Mouse (Mus musculus) thymus, adult 2 months (tissue): Measurements from ENCODE around the gene Scamp4. TPM values are rescaled to one million over a fixed set of nuclear protein-coding genes. Genes with fewer than 3 reads are reported as not detected.
A peak's percentile ranks its signal among the peaks of the same experiment; 100 is the strongest.

Experiments
- DNase-seq: peaks from one replicate; pipeline ENCODE4 v3.0.0; 2021
- H3K27ac ChIP-seq: fragments of 200-500 bp; 2 replicates; pipeline ENCODE4 v1.5.1; 2012; ENCODE audit warnings: low read length, control low read depth; ENCODE audit not compliant: control insufficient read depth, insufficient read depth
- H3K27me3 ChIP-seq: fragments of 200-500 bp; 2 replicates; pipeline ENCODE4 v1.6.1; 2012; ENCODE audit warnings: mild to moderate bottlenecking, low read length, moderate library complexity, mixed read lengths; ENCODE audit not compliant: control insufficient read depth, insufficient read depth
- H3K36me3 ChIP-seq: fragments of 200-500 bp; 2 replicates; pipeline ENCODE4 v1.6.1; 2012; ENCODE audit warnings: mild to moderate bottlenecking, low read length, moderate library complexity; ENCODE audit not compliant: control insufficient read depth, insufficient read depth
- H3K4me1 ChIP-seq: fragments of 200-500 bp; replicated peaks from 2 replicates; pipeline ENCODE4 v1.6.1; 2012; ENCODE audit warnings: low read length; ENCODE audit not compliant: control insufficient read depth, insufficient read depth
- H3K4me3 ChIP-seq: fragments of 200-500 bp; 2 replicates; pipeline ENCODE4 v1.5.1; 2012; ENCODE audit warnings: mild to moderate bottlenecking, low read length, control low read depth, moderate library complexity; ENCODE audit not compliant: control insufficient read depth, insufficient read depth
- CTCF ChIP-seq: fragments of 200-500 bp; IDR thresholded peaks from 2 replicates; pipeline ENCODE4 v1.5.1; 2012; ENCODE audit warnings: mild to moderate bottlenecking, control low read depth, low read length, moderate library complexity, borderline replicate concordance; ENCODE audit not compliant: control insufficient read depth, poor library complexity, insufficient read depth; ENCODE audit errors: extremely low read depth
- POLR2A ChIP-seq: fragments of 200-500 bp; IDR thresholded peaks from 2 replicates; pipeline ENCODE4 v1.6.1; 2012; ENCODE audit warnings: mild to moderate bottlenecking, low read length, control low read depth, moderate library complexity; ENCODE audit not compliant: control insufficient read depth, poor library complexity, insufficient read depth; ENCODE audit errors: extremely low read depth
- WGBS: fragments of 180-500 bp; shearing (Covaris S2); methylation state at CpG from one replicate; pipeline ENCODE4 v1.1.7; 2018; 5-methylcytosine and 5-hydroxymethylcytosine counted together
- polyA plus RNA-seq: library from polyadenylated mRNA; depleted of rRNA; stranded (reverse); fragments of >200 nt; gene quantifications from 2 replicates; pipeline ENCODE4 v1.2.3, GENCODE M21; 2012; rRNA removed

The Scamp4 gene
- polyA plus RNA-seq = 151 and 156 TPM in 2 replicates

DNA sequence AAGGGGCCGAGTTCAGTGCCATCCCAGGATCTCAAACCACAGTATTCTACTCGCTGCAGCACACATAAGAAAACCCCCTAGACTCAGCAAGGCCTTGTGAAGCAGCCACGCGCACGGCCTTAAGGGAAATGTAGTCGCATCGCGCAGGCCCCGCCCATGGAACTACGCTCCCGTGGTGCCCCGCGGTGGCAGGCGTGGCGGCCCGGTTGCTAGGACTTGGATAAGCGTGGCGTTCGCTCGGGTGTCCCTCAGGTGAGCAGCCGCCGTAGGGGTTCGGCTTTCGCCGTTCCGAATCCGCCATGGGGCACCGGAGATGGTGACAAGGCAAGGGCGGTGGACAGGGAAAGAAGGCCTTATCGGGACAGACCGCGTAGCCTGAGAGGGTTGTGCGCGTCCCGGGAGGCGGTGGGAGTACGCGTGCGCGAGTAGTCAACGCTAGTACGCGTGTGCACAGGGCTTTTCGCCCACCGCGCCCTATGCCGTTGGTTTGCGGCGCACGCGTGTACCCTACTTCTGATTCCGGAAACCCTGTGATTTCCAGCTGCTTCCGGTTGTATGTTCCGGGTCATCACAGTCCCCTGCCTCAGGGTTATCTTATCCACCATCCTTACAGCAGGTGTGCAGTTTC is at the start of gene Scamp4, which contains the start of gene Adat3:
Scamp4 (plus strand) TSS at position 175 of the 628 bp plus-strand sequence.
Adat3 (plus strand) TSS at position 183 of the 628 bp plus-strand sequence.
- H3K4me3 ChIP-seq = peak within 1 kb of the TSS; percentile 70
- no peaks in the 10 kb centered on the region for H3K27me3 ChIP-seq
- no peaks in the 10 kb centered on the region for H3K36me3 ChIP-seq
- H3K4me1 ChIP-seq = peaks cover 47% of the 10 kb centered on the region
- peak within 1 kb of the TSS; percentile 89 for H3K27ac ChIP-seq
- under 1% methylated on average over 54 of the region's 54 CpGs for WGBS
- peak; percentile 95 for DNase-seq
- no peak for TF ChIP-seq POLR2A

DNA sequence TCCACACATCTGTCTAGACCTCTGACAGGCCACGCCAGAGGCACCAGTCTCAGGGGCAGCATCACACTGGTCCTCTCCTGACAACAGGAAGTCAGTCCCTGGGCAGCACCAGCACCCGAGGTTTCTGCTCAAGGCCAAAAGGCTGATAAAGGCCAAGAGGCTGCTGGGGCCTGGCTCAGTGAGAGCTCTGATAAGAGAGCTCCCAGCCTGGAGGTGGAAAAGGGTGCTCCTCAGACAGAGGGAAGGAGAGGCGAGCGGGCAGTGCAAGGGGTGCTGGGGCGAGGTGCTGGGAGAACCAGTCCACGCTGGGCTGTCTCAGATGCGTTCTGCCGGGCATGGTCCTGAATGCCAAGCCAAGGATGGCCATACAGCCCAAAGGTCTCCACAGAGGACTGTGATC is 49.1 kb upstream of the Scamp4 start:
- Histone ChIP-seq H3K4me1 (peaks cover 23% of the 10 kb centered on the region), H3K27me3 (no peaks in the 10 kb centered on the region), H3K36me3 (peaks cover 15% of the 10 kb centered on the region), H3K4me3 (no peak overlapping the region), H3K27ac (no peak overlapping the region)
- 92% methylated on average over 8 of the region's 8 CpGs for WGBS
- TF ChIP-seq CTCF = no peak
- no peak for TF ChIP-seq POLR2A
- DNase-seq = no peak

DNA sequence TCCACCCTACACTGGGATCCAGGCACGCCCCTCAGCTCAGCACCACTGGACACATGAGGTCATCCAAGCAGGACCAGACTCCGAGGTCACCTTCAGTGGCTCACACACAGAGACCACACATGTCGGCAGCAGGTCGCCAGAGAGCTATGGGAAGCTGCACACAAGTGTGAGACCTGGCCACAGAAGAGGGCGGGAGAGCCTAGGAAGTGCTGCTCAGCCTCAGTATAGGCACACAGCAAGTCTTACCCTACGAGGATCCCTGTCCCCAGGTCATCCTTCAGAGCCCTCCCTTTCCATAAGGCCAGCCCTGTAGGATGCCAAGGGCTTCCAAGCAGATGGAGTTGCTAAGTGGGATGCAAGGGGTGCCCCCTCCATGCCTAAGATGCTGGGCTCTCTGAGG is 48.7 kb upstream of the Scamp4 start:
- peaks cover 24% of the 10 kb centered on the region for H3K4me1 ChIP-seq
- no peak overlapping the region for H3K27ac ChIP-seq
- TF ChIP-seq CTCF (no peak), POLR2A (no peak)
- WGBS = 93% methylated on average over 6 of the region's 6 CpGs
- no peaks in the 10 kb centered on the region for H3K27me3 ChIP-seq
- DNase-seq = no peak
- no peak overlapping the region for H3K4me3 ChIP-seq
- H3K36me3 ChIP-seq = peaks cover 13% of the 10 kb centered on the region

DNA sequence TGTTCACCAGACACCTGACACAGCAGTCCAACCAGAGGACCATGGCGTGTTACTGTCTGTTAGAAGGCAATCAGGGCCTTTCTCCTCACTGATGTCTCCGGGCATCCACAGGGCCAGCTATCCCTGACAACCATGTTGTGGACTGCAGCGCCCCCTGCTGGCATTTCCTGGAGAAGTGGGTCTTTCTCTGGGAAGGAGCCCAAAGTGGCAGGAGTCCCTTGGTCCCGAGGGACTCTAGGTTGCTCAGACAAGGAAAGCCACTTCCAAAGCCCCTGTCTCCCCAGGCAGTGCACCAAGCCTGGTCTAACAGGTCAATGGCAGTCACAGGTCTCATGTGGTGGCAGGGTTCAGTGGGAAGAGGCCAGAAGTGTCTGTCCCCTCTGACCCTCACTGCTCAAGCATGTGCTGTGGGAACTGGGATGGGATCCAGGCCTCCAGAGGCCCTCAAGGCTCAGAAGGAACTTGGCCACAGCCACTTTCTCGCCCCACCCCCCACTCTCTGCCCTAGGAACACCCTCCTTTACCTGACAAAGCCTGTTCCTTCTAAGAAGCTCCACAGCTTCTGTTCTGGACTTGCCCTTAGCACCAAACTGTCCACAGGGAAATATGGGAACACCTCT is 45.2 kb upstream of the Scamp4 start:
- peak; percentile 67 for DNase-seq
- H3K4me3 ChIP-seq = no peak overlapping the region
- H3K27me3 ChIP-seq = no peaks in the 10 kb centered on the region
- no peaks in the 10 kb centered on the region for H3K36me3 ChIP-seq
- WGBS = 56% methylated on average over 5 of the region's 5 CpGs
- H3K4me1 ChIP-seq = peaks cover 38% of the 10 kb centered on the region
- H3K27ac ChIP-seq = no peak overlapping the region
- TF ChIP-seq POLR2A (no peak), CTCF (peak; percentile 86)

DNA sequence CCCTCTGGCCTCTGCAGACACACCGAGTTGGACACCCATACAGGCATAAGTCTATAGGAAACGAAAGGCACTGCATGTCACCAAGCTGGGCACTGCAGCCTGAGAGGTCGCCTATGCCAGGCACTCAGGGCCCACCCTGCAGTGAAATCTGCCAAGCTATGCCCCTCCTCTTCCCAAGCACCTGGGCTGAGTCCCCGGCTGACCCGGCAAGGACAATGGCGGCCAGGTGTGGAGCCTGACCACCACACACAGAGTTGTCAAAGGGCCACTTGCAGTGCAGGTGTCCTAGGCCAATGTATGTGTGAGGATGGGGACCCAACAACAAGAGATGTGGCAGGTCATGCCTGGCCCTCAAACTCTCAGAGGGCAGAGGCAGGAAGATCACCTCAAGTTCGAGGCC is 43.2 kb upstream of the Scamp4 start:
- H3K4me1 ChIP-seq = peaks cover 38% of the 10 kb centered on the region
- no peaks in the 10 kb centered on the region for H3K36me3 ChIP-seq
- WGBS = 91% methylated on average over 7 of the region's 7 CpGs
- no peak for TF ChIP-seq POLR2A
- TF ChIP-seq CTCF = no peak
- H3K27ac ChIP-seq = no peak overlapping the region
- DNase-seq = no peak
- H3K4me3 ChIP-seq = no peak overlapping the region
- no peaks in the 10 kb centered on the region for H3K27me3 ChIP-seq

DNA sequence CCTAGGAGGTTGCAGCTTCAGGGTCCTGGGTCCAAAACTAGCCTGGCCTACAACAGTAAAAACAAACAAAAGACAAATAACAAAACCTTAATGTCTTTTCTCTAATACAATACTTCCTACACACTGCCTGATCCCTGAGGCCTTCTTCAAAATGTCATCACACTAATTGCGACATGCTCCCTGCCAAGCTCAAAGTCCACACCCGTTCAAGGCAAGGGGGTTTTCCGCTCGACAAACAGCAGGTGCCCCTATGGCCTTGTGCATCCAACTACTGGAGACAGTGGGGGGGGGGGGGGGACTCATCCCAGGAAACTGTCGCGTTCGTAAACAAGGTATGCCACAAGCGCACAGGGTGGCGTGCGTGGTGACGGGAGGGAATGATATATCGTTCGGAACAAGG is 42.1 kb upstream of the Scamp4 start:
- no peaks in the 10 kb centered on the region for H3K36me3 ChIP-seq
- H3K27me3 ChIP-seq = no peaks in the 10 kb centered on the region
- no peak for TF ChIP-seq CTCF
- TF ChIP-seq POLR2A = no peak
- 0% methylated on average over 13 of the region's 13 CpGs for WGBS
- no peak overlapping the region for H3K27ac ChIP-seq
- peak overlapping the region; percentile 65 for H3K4me3 ChIP-seq
- peaks cover 40% of the 10 kb centered on the region for H3K4me1 ChIP-seq
- DNase-seq = no peak
